Mouse (Mus musculus) natural killer cell, adult 2 months (primary cell): ENCODE measurements around the gene Pym1.
"Not testable (repeated sequence)": the region's sequence is repeated elsewhere in the genome, so short reads cannot be mapped to it uniquely, and the experiment has no call there.

Source experiments
- DNase-seq, 2 experiments: peaks; one replicate each; pipeline ENCODE4 v3.0.0; 2022; ENCODE audit warnings: low spot score in 2 of 2

The Pym1 gene

GRCm38 (mm10) chr10:128747646-128748251, at the start of gene Pym1:
Pym1 (plus strand) TSS chr10:128747889.
- DNase-seq = peak; percentile 56 to 67

- no peak for DNase-seq
These were observed 48.7 kb upstream of the Pym1 start for GRCm38 (mm10) chr10:128699006-128699405.

- DNase-seq = no peak
These were observed 48.1 kb upstream of the Pym1 start for GRCm38 (mm10) chr10:128699611-128700010.

- no peak for DNase-seq
These were observed 47.0 kb upstream of the Pym1 start for GRCm38 (mm10) chr10:128700712-128701111.

- no peak for DNase-seq
These were observed 45.2 kb upstream of the Pym1 start for GRCm38 (mm10) chr10:128702328-128703007.

- no peak for DNase-seq
These were observed 43.8 kb upstream of the Pym1 start, which contains the start of gene Pmel for GRCm38 (mm10) chr10:128703895-128704294. Pmel (plus strand) TSS chr10:128704195.

- peak; percentile 74 to 84 for DNase-seq
These were observed 43.0 kb upstream of the Pym1 start, which contains the start of gene Cdk2 for GRCm38 (mm10) chr10:128704491-128705316. Cdk2 (minus strand) TSS chr10:128705031.

GRCm38 (mm10) chr10:128705317-128705693, 42.4 kb upstream of the Pym1 start:
- DNase-seq = no peak

- not testable (repeated sequence) for DNase-seq
These were observed 36.4 kb upstream of the Pym1 start for GRCm38 (mm10) chr10:128711318-128711717.

- peak; percentile 79 to 85 for DNase-seq
These were observed 31.8 kb upstream of the Pym1 start for GRCm38 (mm10) chr10:128715559-128716537.

GRCm38 (mm10) chr10:128725466-128725865, 22.2 kb upstream of the Pym1 start:
- DNase-seq = not testable (repeated sequence)

GRCm38 (mm10) chr10:128728059-128728458, 19.6 kb upstream of the Pym1 start:
- no peak for DNase-seq

GRCm38 (mm10) chr10:128731002-128731433, 16.7 kb upstream of the Pym1 start:
- peak in 1 of 2 experiments; percentile 66 for DNase-seq

GRCm38 (mm10) chr10:128731992-128732391, 15.7 kb upstream of the Pym1 start:
- DNase-seq = no peak

- no peak for DNase-seq
These were observed 10.3 kb upstream of the Pym1 start for GRCm38 (mm10) chr10:128737435-128737834.

- no peak for DNase-seq
These were observed 7.4 kb upstream of the Pym1 start for GRCm38 (mm10) chr10:128740296-128740695.

GRCm38 (mm10) chr10:128742616-128743015, 5.1 kb upstream of the Pym1 start:
- DNase-seq = no peak

- no peak for DNase-seq
These were observed 4.5 kb upstream of the Pym1 start for GRCm38 (mm10) chr10:128743235-128743634.

- DNase-seq = peak in 1 of 2 experiments; percentile 23
These were observed 3.9 kb upstream of the Pym1 start for GRCm38 (mm10) chr10:128743791-128744191.

- DNase-seq = no peak
These were observed 3.5 kb upstream of the Pym1 start for GRCm38 (mm10) chr10:128744211-128744610.
